Mouse (Mus musculus) mouse embryonic stem cell (cell line): ENCODE measurements around the gene St3gal5.

Experiments
- in situ Hi-C, 2 experiments: fragments of 300-500 bp; cut with MboI; formaldehyde crosslinking; loops; 1 replicate in 1 of 2; 3 replicates in 1 of 2; pipeline ENCODE4 v1.14.3; 2019 to 2020; ENCODE audit warnings: low sequenced_read_pairs in 2 of 2, low pct_unique_long_range_greater_than_20kb in 1 of 2, mixed read lengths in 1 of 2; ENCODE audit not compliant: unreplicated experiment in 1 of 2

St3gal5 gene

GRCm38 (mm10) chr6:72154008-72154407 lies 56.6 kb downstream of the St3gal5 start:
- in situ Hi-C loops = loop anchor here in 1 of 2 experiments (25.0 kb wide), 1 partner anchor 167 kb away; no protein-coding TSS in a partner anchor

GRCm38 (mm10) chr6:72154938-72155531 lies 57.6 kb downstream of the St3gal5 start:
- in situ Hi-C loops = loop anchor here in 1 of 2 experiments (25.0 kb wide), 1 partner anchor 168 kb away; no protein-coding TSS in a partner anchor

- in situ Hi-C loops = loop anchor here in 1 of 2 experiments (25.0 kb wide), 1 partner anchor 168 kb away; no protein-coding TSS in a partner anchor
Measured at GRCm38 (mm10) chr6:72155649-72156048, 58.3 kb downstream of the St3gal5 start.

- in situ Hi-C loops = loop anchor here in 1 of 2 experiments (25.0 kb wide), 1 partner anchor 172 kb away; no protein-coding TSS in a partner anchor
Measured at GRCm38 (mm10) chr6:72158966-72159764, 61.8 kb downstream of the St3gal5 start.

- in situ Hi-C loops = loop anchor here (10.0 to 25.0 kb wide), 2 partner anchors 173 to 225 kb away; no protein-coding TSS in a partner anchor
Measured at GRCm38 (mm10) chr6:72159861-72160395, 62.5 kb downstream of the St3gal5 start.

GRCm38 (mm10) chr6:72160991-72161390 lies 63.6 kb downstream of the St3gal5 start:
- in situ Hi-C loops = loop anchor here (10.0 to 25.0 kb wide), 2 partner anchors 174 to 226 kb away; no protein-coding TSS in a partner anchor

GRCm38 (mm10) chr6:72161751-72162150 lies 64.4 kb downstream of the St3gal5 start:
- in situ Hi-C loops = loop anchor here (10.0 to 25.0 kb wide), 2 partner anchors 174 to 227 kb away; no protein-coding TSS in a partner anchor

GRCm38 (mm10) chr6:72162155-72162890 lies 64.9 kb downstream of the St3gal5 start:
- in situ Hi-C loops = loop anchor here (10.0 to 25.0 kb wide), 2 partner anchors 175 to 228 kb away; no protein-coding TSS in a partner anchor

GRCm38 (mm10) chr6:72164321-72165275 lies 67.2 kb downstream of the St3gal5 start:
- in situ Hi-C loops = loop anchor here (5.0 to 25.0 kb wide), 3 partner anchors 172 to 230 kb away; no protein-coding TSS in a partner anchor

- in situ Hi-C loops = loop anchor here (5.0 to 25.0 kb wide), 3 partner anchors 174 to 231 kb away; no protein-coding TSS in a partner anchor
Measured at GRCm38 (mm10) chr6:72165907-72166306, 68.5 kb downstream of the St3gal5 start.

GRCm38 (mm10) chr6:72171391-72171790 lies 74.0 kb downstream of the St3gal5 start:
- in situ Hi-C loops = loop anchor here in 1 of 2 experiments (25.0 kb wide), 1 partner anchor 184 kb away; no protein-coding TSS in a partner anchor

- in situ Hi-C loops = loop anchor here in 1 of 2 experiments (25.0 kb wide), 1 partner anchor 186 kb away; no protein-coding TSS in a partner anchor
Measured at GRCm38 (mm10) chr6:72173350-72173749, 76.0 kb downstream of the St3gal5 start.

GRCm38 (mm10) chr6:72175419-72175818 lies 78.0 kb downstream of the St3gal5 start:
- in situ Hi-C loops = no loop called here

- in situ Hi-C loops = no loop called here
Measured at GRCm38 (mm10) chr6:72176004-72176403, 78.6 kb downstream of the St3gal5 start.

- in situ Hi-C loops = no loop called here
Measured at GRCm38 (mm10) chr6:72177417-72177816, 80.0 kb downstream of the St3gal5 start.

- in situ Hi-C loops = no loop called here
Measured at GRCm38 (mm10) chr6:72179006-72179405, 81.6 kb downstream of the St3gal5 start.
